Mouse (Mus musculus): ENCODE measurements at regions not wholly inside any gene's neighbourhood (a gene's known extent, or its start where the extent isn't known, plus 50 kb on each side); places are given as distances from the start of the nearest gene placed in this dataset.
A peak's percentile ranks its signal among the peaks of the same experiment; 100 is the strongest.

DNA sequence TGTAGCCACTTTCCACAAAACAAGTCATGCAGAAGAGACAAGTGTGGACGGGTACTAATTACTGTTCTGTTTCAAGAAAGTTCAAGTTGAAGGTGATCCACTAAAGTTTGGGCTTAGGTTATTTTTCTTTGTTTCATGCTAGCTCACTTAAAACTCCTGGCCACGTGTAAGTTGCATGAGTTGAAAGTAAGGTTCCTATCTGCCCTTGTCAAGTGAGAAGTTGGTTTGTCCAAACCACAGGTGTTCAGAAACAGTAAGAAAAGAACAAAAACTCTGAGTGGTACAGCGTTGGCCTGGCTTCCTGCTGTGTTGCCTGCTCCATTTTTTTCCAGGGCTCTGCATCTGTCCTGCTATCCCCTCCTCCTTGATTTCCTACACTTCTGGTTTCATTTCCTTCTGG lies 168.5 kb downstream of the Bcl11a start:
- no peak overlapping the region for H3K4me3 ChIP-seq (replicated peaks; ENCODE audit: low read length)
- H3K9me3 ChIP-seq (ENCODE audit: low read length), result peaks cover 2% of the 10 kb centered on the region; the same call in 1 of the 2 replicates
- H3K27me3 ChIP-seq (ENCODE audit: insufficient read depth, low read length), result peaks cover 24% of the 10 kb centered on the region
- no peaks in the 10 kb centered on the region for H3K4me1 ChIP-seq (replicated peaks; ENCODE audit: low read depth, low read length)
- no peak for TF ChIP-seq POU5F1 (IDR thresholded peaks at IDR 0.05; ENCODE audit: borderline replicate concordance, low read length)
- TF ChIP-seq NANOG (IDR thresholded peaks at IDR 0.05; ENCODE audit: borderline replicate concordance, low read length), result no peak
- TF ChIP-seq CTCF (conservative IDR thresholded peaks at IDR 0.05; ENCODE audit: low read length), result no peak
- H3K36me3 ChIP-seq (ENCODE audit: insufficient read depth, low read length), result no peaks in the 10 kb centered on the region

DNA sequence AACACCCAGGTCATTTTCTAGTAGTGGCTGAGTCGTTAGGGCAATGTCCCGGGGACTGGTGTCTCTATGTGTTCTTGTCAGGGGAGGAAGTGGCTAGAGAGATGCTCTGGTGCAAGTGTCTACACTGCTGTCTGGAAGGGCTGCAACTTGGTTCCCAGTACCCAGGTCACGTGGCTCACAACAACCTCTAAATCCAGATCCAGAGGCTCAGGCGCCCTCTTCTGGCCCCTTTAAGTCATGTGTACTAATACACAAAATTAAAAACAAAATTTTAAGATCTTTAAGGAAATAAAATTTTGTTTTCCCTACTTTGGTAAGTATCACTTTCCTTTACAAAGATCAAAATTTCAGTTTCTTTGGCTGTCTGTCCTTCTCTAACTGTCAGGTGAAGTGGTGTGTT lies 169.4 kb downstream of the Bcl11a start:
- TF ChIP-seq CTCF (conservative IDR thresholded peaks at IDR 0.05; ENCODE audit: low read length) (peak; percentile 17), NANOG (IDR thresholded peaks at IDR 0.05; ENCODE audit: borderline replicate concordance, low read length) (no peak)
- H3K4me1 ChIP-seq (replicated peaks; ENCODE audit: low read depth, low read length), result no peaks in the 10 kb centered on the region
- H3K27me3 ChIP-seq (ENCODE audit: insufficient read depth, low read length), result peaks cover 24% of the 10 kb centered on the region
- H3K4me3 ChIP-seq (replicated peaks; ENCODE audit: low read length), result no peak overlapping the region
- H3K9me3 ChIP-seq (ENCODE audit: low read length), result peaks cover 2% of the 10 kb centered on the region; the same call in 1 of the 2 replicates
- no peaks in the 10 kb centered on the region for H3K36me3 ChIP-seq (ENCODE audit: insufficient read depth, low read length)

DNA sequence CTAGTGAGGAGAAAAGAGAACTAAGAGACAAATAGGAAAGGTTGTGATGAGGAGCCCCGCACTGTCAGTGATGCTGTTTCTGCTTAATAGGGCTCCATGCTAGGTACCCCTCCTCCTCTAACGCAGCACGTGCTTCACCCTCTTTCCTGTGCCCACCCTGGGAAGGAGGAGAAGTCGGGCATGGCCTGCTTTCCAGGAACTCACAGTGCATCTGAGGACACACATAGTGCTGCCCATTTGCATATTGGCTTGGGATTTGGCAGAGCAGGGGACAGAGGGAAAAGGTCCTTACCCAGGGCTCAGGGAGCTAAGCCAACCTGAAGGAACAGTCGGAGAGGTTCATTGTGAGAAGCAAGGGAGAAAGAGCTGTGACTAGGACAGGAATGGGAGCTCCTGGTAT lies 173.7 kb downstream of the Bcl11a start:
- no peaks in the 10 kb centered on the region for H3K4me1 ChIP-seq (replicated peaks; ENCODE audit: low read depth, low read length)
- TF ChIP-seq CTCF (conservative IDR thresholded peaks at IDR 0.05; ENCODE audit: low read length) (no peak), POU5F1 (IDR thresholded peaks at IDR 0.05; ENCODE audit: borderline replicate concordance, low read length) (no peak), NANOG (IDR thresholded peaks at IDR 0.05; ENCODE audit: borderline replicate concordance, low read length) (no peak)
- no peaks in the 10 kb centered on the region for H3K36me3 ChIP-seq (ENCODE audit: insufficient read depth, low read length)
- H3K27me3 ChIP-seq (ENCODE audit: insufficient read depth, low read length), result peaks cover 22% of the 10 kb centered on the region; the same call in 1 of the 2 replicates
- H3K9me3 ChIP-seq (ENCODE audit: low read length), result peaks cover 2% of the 10 kb centered on the region; the same call in 1 of the 2 replicates
- no peak overlapping the region for H3K4me3 ChIP-seq (replicated peaks; ENCODE audit: low read length)

DNA sequence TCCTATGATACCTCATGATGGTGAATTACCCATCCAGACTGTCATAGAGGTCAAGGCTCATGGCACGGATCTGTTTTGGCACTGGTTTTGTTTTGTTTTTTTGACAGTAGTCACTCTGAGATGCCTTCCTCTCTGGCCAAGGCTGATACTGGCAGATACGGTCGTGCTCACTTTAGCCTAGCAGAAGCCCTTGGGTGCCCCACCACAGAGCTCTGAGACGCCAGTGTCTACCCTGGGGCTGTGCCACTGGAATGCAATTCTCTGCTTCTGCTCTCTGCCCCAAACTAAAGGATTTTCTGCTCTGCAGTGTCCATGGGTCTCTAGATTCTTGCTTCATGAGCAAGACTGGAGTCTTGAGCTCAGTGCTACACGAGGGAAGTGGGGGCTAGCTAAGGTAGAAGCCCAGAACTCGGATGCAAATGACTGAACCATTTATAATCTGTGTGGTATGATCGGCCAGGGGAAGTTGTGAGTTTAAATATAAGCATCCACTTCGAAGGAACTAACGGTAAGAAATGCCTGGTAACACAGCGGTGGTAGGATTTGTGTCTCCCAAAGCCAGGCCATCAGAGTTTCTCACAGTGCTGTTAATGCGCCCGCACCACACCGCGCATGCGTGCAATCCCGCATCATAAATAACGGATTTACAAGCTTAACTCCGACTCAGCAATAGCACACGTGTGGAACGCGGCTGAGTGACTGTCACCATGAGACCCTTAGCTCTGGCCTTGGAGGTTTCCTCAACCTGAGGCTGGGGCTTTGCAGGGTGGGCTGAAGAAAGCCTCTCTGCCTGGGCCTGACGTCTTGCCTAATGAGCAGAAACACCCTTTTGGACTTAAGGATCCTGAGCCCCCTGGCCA lies 177.6 kb downstream of the Bcl11a start:
- Histone ChIP-seq H3K4me1 (replicated peaks; ENCODE audit: low read depth, low read length) (no peaks in the 10 kb centered on the region), H3K9me3 (ENCODE audit: low read length) (no peaks in the 10 kb centered on the region), H3K4me3 (replicated peaks; ENCODE audit: low read length) (no peak overlapping the region), H3K36me3 (ENCODE audit: insufficient read depth, low read length) (no peaks in the 10 kb centered on the region), H3K27me3 (ENCODE audit: insufficient read depth, low read length) (peaks cover 10% of the 10 kb centered on the region; the same call in 1 of the 2 replicates)
- TF ChIP-seq CTCF (conservative IDR thresholded peaks at IDR 0.05; ENCODE audit: low read length) (no peak), POU5F1 (IDR thresholded peaks at IDR 0.05; ENCODE audit: borderline replicate concordance, low read length) (no peak), NANOG (IDR thresholded peaks at IDR 0.05; ENCODE audit: borderline replicate concordance, low read length) (no peak)

DNA sequence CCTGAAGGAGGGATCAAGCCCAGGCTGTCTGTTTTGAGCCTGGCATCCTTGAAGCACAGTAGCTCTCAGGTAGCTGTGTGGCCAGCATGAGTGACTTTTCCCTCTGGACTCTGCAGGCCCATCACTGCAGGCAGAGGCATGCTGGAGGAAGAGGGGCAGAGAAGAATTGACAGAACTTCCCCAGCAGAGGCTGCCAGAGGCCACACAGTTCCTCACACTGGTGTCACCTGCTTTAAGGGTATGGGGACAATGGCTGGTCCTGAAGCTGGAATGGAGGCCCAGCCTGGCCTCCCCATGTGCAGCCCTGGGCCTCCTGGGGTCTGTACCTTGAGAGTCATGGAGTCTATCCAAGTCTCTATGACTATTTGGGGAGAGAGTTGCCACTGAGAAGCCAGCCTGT lies 179.9 kb downstream of the Bcl11a start:
- H3K4me3 ChIP-seq (replicated peaks; ENCODE audit: low read length), result no peak overlapping the region
- no peaks in the 10 kb centered on the region for H3K36me3 ChIP-seq (ENCODE audit: insufficient read depth, low read length)
- H3K4me1 ChIP-seq (replicated peaks; ENCODE audit: low read depth, low read length), result no peaks in the 10 kb centered on the region
- H3K27me3 ChIP-seq (ENCODE audit: insufficient read depth, low read length), result peaks cover 10% of the 10 kb centered on the region; the same call in 1 of the 2 replicates
- TF ChIP-seq CTCF (conservative IDR thresholded peaks at IDR 0.05; ENCODE audit: low read length) (no peak), NANOG (IDR thresholded peaks at IDR 0.05; ENCODE audit: borderline replicate concordance, low read length) (no peak), POU5F1 (IDR thresholded peaks at IDR 0.05; ENCODE audit: borderline replicate concordance, low read length) (no peak)
- H3K9me3 ChIP-seq (ENCODE audit: low read length), result peaks cover 2% of the 10 kb centered on the region; the same call in 1 of the 2 replicates

DNA sequence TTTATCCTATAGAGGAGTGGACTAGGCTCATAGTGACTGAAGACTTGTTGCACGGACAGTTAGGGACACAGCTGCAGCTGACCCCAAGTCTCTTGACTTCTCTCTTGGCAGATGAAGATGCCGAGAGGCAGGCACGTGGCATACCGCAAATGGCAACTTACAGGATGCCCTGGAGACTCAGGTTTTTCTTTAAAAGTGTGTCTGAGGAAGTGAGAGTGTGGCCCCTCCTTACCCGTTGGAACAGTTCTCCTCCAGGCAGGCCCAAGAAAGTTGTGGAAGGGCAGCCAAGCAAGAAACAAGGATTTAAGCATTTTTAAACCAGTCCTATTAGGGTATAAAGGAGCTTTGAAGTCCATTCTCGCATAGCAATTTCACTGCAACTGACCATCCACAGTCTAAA lies 180.5 kb downstream of the Bcl11a start:
- Histone ChIP-seq H3K9me3 (ENCODE audit: low read length) (peaks cover 5% of the 10 kb centered on the region; the same call in 1 of the 2 replicates), H3K36me3 (ENCODE audit: insufficient read depth, low read length) (no peaks in the 10 kb centered on the region), H3K4me3 (replicated peaks; ENCODE audit: low read length) (no peak overlapping the region), H3K4me1 (replicated peaks; ENCODE audit: low read depth, low read length) (no peaks in the 10 kb centered on the region), H3K27me3 (ENCODE audit: insufficient read depth, low read length) (peaks cover 4% of the 10 kb centered on the region; the same call in 1 of the 2 replicates)
- TF ChIP-seq POU5F1 (IDR thresholded peaks at IDR 0.05; ENCODE audit: borderline replicate concordance, low read length) (no peak), NANOG (IDR thresholded peaks at IDR 0.05; ENCODE audit: borderline replicate concordance, low read length) (no peak), CTCF (conservative IDR thresholded peaks at IDR 0.05; ENCODE audit: low read length) (no peak)

DNA sequence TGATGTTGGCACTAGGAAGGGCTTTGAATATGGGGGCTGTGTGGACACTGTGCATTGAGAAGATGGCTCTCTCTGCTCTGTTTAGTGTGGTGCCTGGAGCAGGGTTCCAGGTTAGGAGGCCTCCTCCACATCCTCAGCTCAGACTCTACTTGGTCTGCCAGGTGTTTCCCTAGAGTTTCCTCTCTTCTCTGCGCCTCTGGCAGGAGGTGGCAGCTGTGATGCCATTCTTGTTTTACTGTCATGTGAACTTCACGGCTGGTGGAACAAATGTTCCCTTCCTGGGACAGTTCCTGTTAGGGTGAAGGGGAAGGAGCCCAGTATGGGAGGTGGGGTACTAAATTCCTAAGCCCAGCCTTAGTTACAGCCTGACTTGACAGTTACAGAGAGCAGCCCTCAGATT lies 181.8 kb downstream of the Bcl11a start:
- TF ChIP-seq POU5F1 (IDR thresholded peaks at IDR 0.05; ENCODE audit: borderline replicate concordance, low read length) (no peak), CTCF (conservative IDR thresholded peaks at IDR 0.05; ENCODE audit: low read length) (no peak), NANOG (IDR thresholded peaks at IDR 0.05; ENCODE audit: borderline replicate concordance, low read length) (no peak)
- H3K36me3 ChIP-seq (ENCODE audit: insufficient read depth, low read length), result no peaks in the 10 kb centered on the region
- no peaks in the 10 kb centered on the region for H3K4me1 ChIP-seq (replicated peaks; ENCODE audit: low read depth, low read length)
- H3K9me3 ChIP-seq (ENCODE audit: low read length), result peaks cover 5% of the 10 kb centered on the region; the same call in 1 of the 2 replicates
- H3K4me3 ChIP-seq (replicated peaks; ENCODE audit: low read length), result no peak overlapping the region
- peaks cover 10% of the 10 kb centered on the region; the same call in 1 of the 2 replicates for H3K27me3 ChIP-seq (ENCODE audit: insufficient read depth, low read length)

DNA sequence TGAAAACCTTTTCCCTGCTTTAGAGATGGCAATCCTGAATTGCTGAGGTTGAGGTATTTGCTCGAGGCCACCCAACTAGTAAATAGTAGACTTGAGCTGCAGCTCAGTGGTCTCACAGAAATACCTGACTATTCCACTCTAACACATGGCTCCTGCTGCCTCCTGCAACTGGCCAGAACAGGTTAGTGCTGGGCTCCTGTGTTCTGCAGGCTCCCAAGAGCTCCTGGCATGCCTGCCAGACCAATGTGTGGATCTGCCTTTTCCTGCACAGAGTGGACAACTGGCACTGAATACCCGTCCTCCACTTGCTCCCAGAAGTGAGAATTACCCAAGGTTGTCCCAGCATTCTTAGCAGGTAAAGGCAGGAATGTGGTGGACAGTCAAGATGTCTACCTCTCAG lies 191.2 kb downstream of the Bcl11a start:
- no peak for TF ChIP-seq POU5F1 (IDR thresholded peaks at IDR 0.05; ENCODE audit: borderline replicate concordance, low read length)
- TF ChIP-seq CTCF (conservative IDR thresholded peaks at IDR 0.05; ENCODE audit: low read length), result no peak
- no peak for TF ChIP-seq NANOG (IDR thresholded peaks at IDR 0.05; ENCODE audit: borderline replicate concordance, low read length)
- H3K4me1 ChIP-seq (replicated peaks; ENCODE audit: low read depth, low read length), result peaks cover 22% of the 10 kb centered on the region
- H3K9me3 ChIP-seq (ENCODE audit: low read length), result no peaks in the 10 kb centered on the region
- H3K27me3 ChIP-seq (ENCODE audit: insufficient read depth, low read length), result peaks cover 17% of the 10 kb centered on the region; the same call in 1 of the 2 replicates
- H3K4me3 ChIP-seq (replicated peaks; ENCODE audit: low read length), result no peak overlapping the region
- no peaks in the 10 kb centered on the region for H3K36me3 ChIP-seq (ENCODE audit: insufficient read depth, low read length)

Measured in E14TG2a.4 (cell line).